ENCODE assay signal across 8 mouse cellular contexts in the genomic region with DNA sequence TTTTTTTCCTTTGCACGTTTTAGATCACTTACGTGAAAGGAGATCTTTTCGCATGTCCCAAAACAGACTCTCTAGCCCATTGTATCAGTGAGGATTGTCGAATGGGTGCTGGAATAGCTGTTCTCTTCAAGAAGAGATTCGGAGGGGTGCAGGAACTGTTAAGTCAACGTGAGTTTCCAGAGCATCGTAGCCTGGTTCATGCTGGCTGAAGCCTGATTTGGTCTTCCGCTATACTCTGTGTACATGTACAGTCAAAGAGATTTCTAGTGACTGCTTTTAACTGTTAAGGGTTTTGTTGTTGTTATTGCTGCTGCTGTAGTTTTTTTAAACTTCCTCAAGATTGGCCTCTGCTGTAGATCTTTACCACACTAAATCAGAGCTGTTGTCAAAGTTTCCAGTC. TPM values are rescaled to one million over a fixed set of nuclear protein-coding genes. Genes with fewer than 3 reads are reported as not detected.
DNase-seq lines count a peak whose midpoint lies in the region; ATAC-seq and TF ChIP-seq lines count a peak whose summit lies in the region.

No protein-coding gene starts in this region.

- no peak for TF ChIP-seq CTCF in cerebellum, adult 2 months (IDR thresholded peaks at IDR 0.05; ENCODE audit: borderline replicate concordance, insufficient read depth, low read depth, low read length)
- no peak for TF ChIP-seq CTCF in lung, postnatal 0 days (IDR thresholded peaks at IDR 0.05)

- peak overlapping the region; percentile 25 for H3K4me3 ChIP-seq in cerebellum, adult 2 months (replicated peaks; ENCODE audit: insufficient read depth, low read depth, low read length)
- peak overlapping the region; percentile 76; the same call in 1 of the 2 replicates for H3K4me3 ChIP-seq in lung, postnatal 0 days (ENCODE audit: low read depth, low read length)
- peak overlapping the region; percentile 89 for H3K4me3 ChIP-seq in limb, embryonic 10.5 days
- peak overlapping the region; percentile 88 for H3K4me3 ChIP-seq in stomach, embryonic 14.5 days (ENCODE audit: low read depth, low read length)

- ATAC-seq in lung, postnatal 0 days: no peak
- no peak for ATAC-seq in stomach, embryonic 14.5 days (ENCODE audit: insufficient number of reproducible peaks, insufficient read depth, low FRiP score, low read depth)

- no peak for TF ChIP-seq POLR2A in cerebellum, adult 2 months (IDR thresholded peaks at IDR 0.05; ENCODE audit: borderline replicate concordance, insufficient read depth, low read length)

- whole genome bisulfite sequencing in cerebellum, adult 2 months: 29% methylated on average over 8 of the region's 8 CpGs
- 22% methylated on average over 8 of the region's 8 CpGs for WGBS in lung, postnatal 0 days
- WGBS in limb, embryonic 10.5 days: 71% methylated on average over 8 of the region's 8 CpGs
- 30% methylated on average over 8 of the region's 8 CpGs for WGBS in stomach, embryonic 14.5 days

- no peaks in the 10 kb centered on the region for H3K9me3 ChIP-seq in lung, postnatal 0 days (ENCODE audit: low read length)
- no peaks in the 10 kb centered on the region for H3K9me3 ChIP-seq in limb, embryonic 10.5 days (replicated peaks)
- no peaks in the 10 kb centered on the region for H3K9me3 ChIP-seq in stomach, embryonic 14.5 days (ENCODE audit: control insufficient read depth, low read depth, low read length)

- DNase-seq in cerebellum, adult 2 months: no peak
- DNase-seq in cerebellum, postnatal 4 days (ENCODE audit: low spot score in 2 of 2): no peak
- DNase-seq in lung, postnatal 0 days (ENCODE audit: low spot score): no peak
- no peak for DNase-seq in lung, postnatal 25 days (ENCODE audit: low spot score)
- no peak for DNase-seq in limb, embryonic 10.5 days (ENCODE audit: low spot score)
- no peak for DNase-seq in left cerebral cortex, adult 18-20 months (ENCODE audit: low spot score in 2 of 2)
- DNase-seq in layer of hippocampus, adult 18-20 months (ENCODE audit: low spot score in 2 of 2): no peak

- peaks cover 12% of the 10 kb centered on the region; the same call in 1 of the 2 replicates for H3K4me1 ChIP-seq in cerebellum, adult 2 months (ENCODE audit: control insufficient read depth, insufficient read depth, low read length)
- H3K4me1 ChIP-seq in lung, postnatal 0 days (ENCODE audit: insufficient read depth, low read depth, low read length): peaks cover 12% of the 10 kb centered on the region; the same call in 1 of the 2 replicates
- peaks cover 22% of the 10 kb centered on the region for H3K4me1 ChIP-seq in limb, embryonic 10.5 days
- H3K4me1 ChIP-seq in stomach, embryonic 14.5 days (ENCODE audit: control insufficient read depth, insufficient read depth, low read length): peaks cover 25% of the 10 kb centered on the region; the same call in 1 of the 2 replicates

- no peak for TF ChIP-seq EP300 in lung, postnatal 0 days (IDR thresholded peaks at IDR 0.05)

- H3K4me2 ChIP-seq in lung, postnatal 0 days (replicated peaks; ENCODE audit: low read depth, low read length): peak overlapping the region; percentile 82
- peak overlapping the region; percentile 81 for H3K4me2 ChIP-seq in stomach, embryonic 14.5 days (replicated peaks; ENCODE audit: low read depth, low read length)

- 0 out of 2 replicates have a peak, but pooled peaks cover 11% of the 10 kb centered on the region for H3K36me3 ChIP-seq in lung, postnatal 0 days (ENCODE audit: insufficient read depth, low read length)
- H3K36me3 ChIP-seq in limb, embryonic 10.5 days: peaks cover 49% of the 10 kb centered on the region
- peaks cover 14% of the 10 kb centered on the region; the same call in 1 of the 2 replicates for H3K36me3 ChIP-seq in stomach, embryonic 14.5 days (ENCODE audit: control insufficient read depth, insufficient read depth, low read length)

- H3K27me3 ChIP-seq in cerebellum, adult 2 months (ENCODE audit: control insufficient read depth, insufficient read depth, low read length): no peaks in the 10 kb centered on the region
- H3K27me3 ChIP-seq in lung, postnatal 0 days (replicated peaks; ENCODE audit: insufficient read depth, low read length): no peaks in the 10 kb centered on the region
- H3K27me3 ChIP-seq in limb, embryonic 10.5 days (ENCODE audit: low read depth, poor library complexity, severe bottlenecking): no peaks in the 10 kb centered on the region
- H3K27me3 ChIP-seq in stomach, embryonic 14.5 days (ENCODE audit: control insufficient read depth, insufficient read depth, low read length): no peaks in the 10 kb centered on the region

- peak overlapping the region; percentile 47; the same call in 1 of the 2 replicates for H3K27ac ChIP-seq in cerebellum, adult 2 months (ENCODE audit: insufficient read depth, low read length)
- peak overlapping the region; percentile 99 for H3K27ac ChIP-seq in lung, postnatal 0 days (ENCODE audit: low read length)
- H3K27ac ChIP-seq in limb, embryonic 10.5 days: peak overlapping the region; percentile 99
- peak overlapping the region; percentile 98 for H3K27ac ChIP-seq in stomach, embryonic 14.5 days (ENCODE audit: low read length)

- H3K9ac ChIP-seq in lung, postnatal 0 days (replicated peaks; ENCODE audit: low read depth): peak overlapping the region; percentile 66; the same call in 1 of the 2 replicates
- H3K9ac ChIP-seq in stomach, embryonic 14.5 days (replicated peaks; ENCODE audit: low read depth, low read length): peak overlapping the region; percentile 57; the same call in 1 of the 2 replicates

RNA-seq across cellular contexts. Expression of a gene that starts 1.4 kb away (rescaled TPM):
- 27.4 and 27.6 TPM in 2 replicates for polyA plus RNA-seq in cerebellum, adult 2 months (2012; rRNA removed)
- 43.9 and 45.8 TPM in 2 replicates for polyA plus RNA-seq in lung, postnatal 0 days (2015; fragmentation: Nextera tagmentation; extraction: Ambion mirVana)
- polyA plus RNA-seq in limb, embryonic 10.5 days (2016; fragmentation: Nextera tagmentation; extraction: Ambion mirVana): 75.0 and 80.3 TPM in 2 replicates
- polyA plus RNA-seq in stomach, embryonic 14.5 days (2014; fragmentation: Nextera tagmentation; extraction: Ambion mirVana): 62.8 and 67.4 TPM in 2 replicates
- 10 to 100 TPM; 11.9 to 14.6 TPM for total RNA-seq in left cerebral cortex, adult 18-20 months (2021)
- 10 to 100 TPM; 13.7 to 14.1 TPM for total RNA-seq in layer of hippocampus, adult 18-20 months (2021)

RNA-seq across cellular contexts. Expression of a gene that starts 1.5 kb away (rescaled TPM):
- 20.3 and 28.1 TPM in 2 replicates for polyA plus RNA-seq in cerebellum, adult 2 months (2012; rRNA removed)
- 5.6 and 8.5 TPM in 2 replicates for polyA plus RNA-seq in lung, postnatal 0 days (2015; fragmentation: Nextera tagmentation; extraction: Ambion mirVana)
- polyA plus RNA-seq in limb, embryonic 10.5 days (2016; fragmentation: Nextera tagmentation; extraction: Ambion mirVana): 21.9 and 26.4 TPM in 2 replicates
- polyA plus RNA-seq in stomach, embryonic 14.5 days (2014; fragmentation: Nextera tagmentation; extraction: Ambion mirVana): 24.1 and 26.5 TPM in 2 replicates
- total RNA-seq in left cerebral cortex, adult 18-20 months (2021): 10 to 100 TPM; 25.2 to 28.7 TPM
- 10 to 100 TPM; 28.4 to 31.7 TPM for total RNA-seq in layer of hippocampus, adult 18-20 months (2021)

RNA-seq across cellular contexts. Expression of a gene that starts 21.5 kb away (rescaled TPM):
- polyA plus RNA-seq in cerebellum, adult 2 months (2012; rRNA removed): 0.21 and 0.28 TPM in 2 replicates
- 5.6 and 6.5 TPM in 2 replicates for polyA plus RNA-seq in lung, postnatal 0 days (2015; fragmentation: Nextera tagmentation; extraction: Ambion mirVana)
- polyA plus RNA-seq in limb, embryonic 10.5 days (2016; fragmentation: Nextera tagmentation; extraction: Ambion mirVana): 0.92 and 1.2 TPM in 2 replicates
- 2.9 and 3.5 TPM in 2 replicates for polyA plus RNA-seq in stomach, embryonic 14.5 days (2014; fragmentation: Nextera tagmentation; extraction: Ambion mirVana)
- total RNA-seq in left cerebral cortex, adult 18-20 months (2021): not detected
- not detected for total RNA-seq in layer of hippocampus, adult 18-20 months (2021)

RNA-seq across cellular contexts. Expression of a gene that starts 40.1 kb away (rescaled TPM):
- 0.43 and 0.60 TPM in 2 replicates for polyA plus RNA-seq in cerebellum, adult 2 months (2012; rRNA removed)
- 2.0 and 3.1 TPM in 2 replicates for polyA plus RNA-seq in lung, postnatal 0 days (2015; fragmentation: Nextera tagmentation; extraction: Ambion mirVana)
- polyA plus RNA-seq in limb, embryonic 10.5 days (2016; fragmentation: Nextera tagmentation; extraction: Ambion mirVana): not detected in 2 replicates
- 0.82 and 1.5 TPM in 2 replicates for polyA plus RNA-seq in stomach, embryonic 14.5 days (2014; fragmentation: Nextera tagmentation; extraction: Ambion mirVana)
- not detected for total RNA-seq in left cerebral cortex, adult 18-20 months (2021)
- not detected for total RNA-seq in layer of hippocampus, adult 18-20 months (2021)

RNA-seq across cellular contexts. Expression of a gene that starts 43.5 kb away (rescaled TPM):
- polyA plus RNA-seq in cerebellum, adult 2 months (2012; rRNA removed): 0.16 and 0.19 TPM in 2 replicates
- 0.44 and 0.69 TPM in 2 replicates for polyA plus RNA-seq in lung, postnatal 0 days (2015; fragmentation: Nextera tagmentation; extraction: Ambion mirVana)
- 0.06 and 0.13 TPM in 2 replicates for polyA plus RNA-seq in limb, embryonic 10.5 days (2016; fragmentation: Nextera tagmentation; extraction: Ambion mirVana)
- polyA plus RNA-seq in stomach, embryonic 14.5 days (2014; fragmentation: Nextera tagmentation; extraction: Ambion mirVana): 11.6 and 12.5 TPM in 2 replicates
- total RNA-seq in left cerebral cortex, adult 18-20 months (2021): under 1 TPM; 0.26 to 0.42 TPM
- under 1 TPM; 0.56 to 0.92 TPM for total RNA-seq in layer of hippocampus, adult 18-20 months (2021)

Comparison
In these comparisons a context has a peak if more than half of its experiments do, and no peak if none do; other contexts are left out.
1. H3K27ac ChIP-seq: peak in every context shown above with its lines; median percentile 99 in lung, postnatal 0 days; 99 in limb, embryonic 10.5 days; 98 in stomach, embryonic 14.5 days; 47 in cerebellum, adult 2 months.
2. H3K4me3 ChIP-seq: peak in every context shown above with its lines; median percentile 89 in limb, embryonic 10.5 days; 88 in stomach, embryonic 14.5 days; 76 in lung, postnatal 0 days; 25 in cerebellum, adult 2 months.